Mouse (Mus musculus): Measurements from ENCODE around the gene Tuba3a.

- TF ChIP-seq ZNF384 (IDR thresholded peaks at IDR 0.05; ENCODE audit: low read depth, low read length) (no peak), ZC3H11A (IDR thresholded peaks at IDR 0.05; ENCODE audit: borderline replicate concordance, low read depth, low read length) (peak; percentile 89), HCFC1 (IDR thresholded peaks at IDR 0.05; ENCODE audit: borderline replicate concordance, insufficient read depth, low read length) (no peak), CHD2 (IDR thresholded peaks at IDR 0.05; ENCODE audit: low read depth, low read length) (no peak)
Observed at GRCm38 (mm10) chr6:125271455-125272227, 14.2 kb downstream of the Tuba3a start.

All from ES-E14 (cell line).